Mouse (Mus musculus) G1E (cell line): Measurements from ENCODE around the gene Mfsd14a.

ENCODE experiments used
- CTCF ChIP-seq: IDR thresholded peaks from 2 replicates; pipeline ENCODE4 v1.5.1; 2012; ENCODE audit warnings: low read depth, low read length, inconsistent platforms, mixed read lengths
- GATA1 ChIP-seq: IDR thresholded peaks from 2 replicates; pipeline ENCODE4 v1.6.1; 2012; ENCODE audit warnings: borderline replicate concordance, low read length, inconsistent platforms, mixed read lengths

DNA sequence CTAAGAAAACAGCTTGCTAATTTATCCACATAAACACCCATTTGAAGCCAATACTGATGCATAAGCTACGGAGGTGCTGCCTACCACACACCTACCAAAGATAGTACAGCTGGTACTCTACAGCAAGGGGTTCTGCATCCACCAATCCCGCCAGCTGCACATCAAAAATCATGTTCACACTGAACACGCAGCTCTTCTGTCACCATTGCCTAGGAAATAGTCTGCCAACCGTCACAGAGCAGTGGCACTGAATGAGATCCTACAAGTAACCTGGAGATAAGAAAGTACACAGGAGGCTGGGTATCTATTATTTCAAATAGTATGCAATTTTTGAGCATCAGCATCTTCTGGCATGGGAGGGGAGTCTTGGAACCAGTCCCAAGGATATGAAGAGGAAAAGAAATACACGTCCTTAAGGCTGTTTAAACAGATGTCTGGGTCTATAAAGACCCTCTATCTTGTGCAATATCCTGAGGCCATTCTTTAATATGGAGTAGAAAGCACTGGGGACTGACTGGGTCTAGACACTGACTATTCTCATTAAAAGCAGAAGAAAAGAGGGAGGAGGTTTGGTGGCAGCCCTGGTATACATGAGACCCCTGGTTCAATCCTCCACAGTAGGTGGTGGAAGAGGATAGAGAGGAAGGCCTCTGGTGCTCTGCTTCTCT, 9.1 kb downstream of the Mfsd14a start:
- no peak for TF ChIP-seq CTCF
- no peak for TF ChIP-seq GATA1
